Mouse (Mus musculus) embryonic stem cell, embryonic (primary cell): ENCODE measurements around the gene Bpnt1.

Experiments used
- CTCF ChIA-PET, 4 experiments: fragments of 300-600 bp in 2 of 4; fragments of 350-600 bp in 2 of 4; sonication (Branson Sonifier 250); formaldehyde crosslinking; loops; one replicate each; lab custom pipeline; 2022; ENCODE audit warnings: inconsistent platforms in 2 of 4; lab: Charles Lee
- POLR2A ChIA-PET, 4 experiments: fragments of 300-600 bp in 2 of 4; fragments of 350-600 bp in 2 of 4; sonication (Branson Sonifier 250); formaldehyde crosslinking; loops; one replicate each; lab custom pipeline; 2022; ENCODE audit warnings: antibody characterized with exemption in 4 of 4, inconsistent platforms in 1 of 4; lab: Charles Lee

The Bpnt1 gene

DNA sequence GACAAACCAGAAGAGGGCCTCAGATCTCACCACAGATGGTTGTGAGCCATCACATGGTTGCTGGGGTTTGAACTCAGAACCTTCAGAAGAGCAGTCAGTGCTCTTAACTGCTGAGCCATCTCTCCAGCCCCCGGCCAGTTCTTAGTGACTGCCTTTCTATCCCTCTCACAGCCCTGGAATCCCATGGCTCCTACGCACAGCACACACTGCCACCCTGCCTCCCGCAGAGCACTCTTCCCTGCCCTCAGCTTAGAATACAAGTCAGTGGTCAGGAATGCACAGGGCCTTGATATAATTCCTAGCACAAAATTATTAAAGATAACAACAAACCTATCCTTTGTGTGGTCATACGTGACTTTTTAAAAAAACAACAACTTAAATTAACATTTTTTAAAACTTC is 17.4 kb upstream of the Bpnt1 start:
- CTCF ChIA-PET: no interaction called here
- POLR2A ChIA-PET: interaction anchor here in 2 of 4 experiments (0.6 to 2.6 kb wide), 4 partner anchors 14 to 485 kb away, joined by 3 to 9 read pairs (median 4); partner anchors contain the start of gene Iars2 (in 1 of the 2)

DNA sequence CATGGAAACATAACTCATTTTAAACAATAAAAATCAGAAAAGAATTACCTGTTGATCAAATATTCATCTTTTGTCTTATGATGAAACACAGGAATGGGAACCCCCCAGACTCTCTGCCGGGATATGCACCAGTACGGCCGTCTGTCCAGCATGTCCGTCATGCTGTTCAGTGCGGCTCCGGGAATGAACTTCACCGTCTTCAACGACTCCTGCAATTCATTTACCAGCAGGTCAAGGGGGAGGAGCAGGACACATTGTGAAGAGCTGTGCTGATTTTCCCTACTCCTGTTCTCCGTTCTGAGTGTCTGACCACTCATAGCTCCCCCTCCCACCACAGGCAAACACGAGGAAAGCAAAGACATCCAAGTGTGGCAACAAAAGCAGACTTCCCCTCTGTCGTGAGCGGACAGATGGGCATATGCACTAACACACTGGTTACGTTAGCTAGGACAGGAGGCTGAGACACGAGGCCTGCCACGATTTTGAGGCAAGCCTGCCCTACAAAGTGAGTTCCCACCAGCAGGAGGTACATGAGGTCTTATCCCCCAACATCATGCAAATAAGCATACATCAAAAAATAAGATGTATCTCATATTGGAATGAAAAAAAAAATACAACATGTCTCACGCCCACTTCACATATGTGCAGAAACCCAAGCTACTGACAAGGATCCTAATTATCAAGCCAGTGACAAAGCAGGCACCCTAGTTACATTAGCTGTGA is 15.9 kb upstream of the Bpnt1 start:
- ChIA-PET POLR2A (interaction anchor here in 2 of 4 experiments (0.7 to 4.8 kb wide), 4 partner anchors 13 to 17 kb away, joined by 3 to 18 read pairs (median 10); partner anchors contain the start of gene Iars2 (in 2 of the 2)), CTCF (no interaction called here)

- POLR2A ChIA-PET: interaction anchor here in 3 of 4 experiments (0.6 to 4.6 kb wide), 19 partner anchors 9 to 503 kb away, joined by 3 to 29 read pairs (median 6); partner anchors contain the start of gene Slc30a10 (in 1 of the 3)
- CTCF ChIA-PET: interaction anchor here in 1 of 4 experiments (1.2 to 1.5 kb wide), 2 partner anchors 15 to 503 kb away, joined by 3 to 5 read pairs; no protein-coding TSS in a partner anchor
Observed at GRCm38 (mm10) chr1:185327754-185328345, 4.1 kb upstream of the Bpnt1 start.

GRCm38 (mm10) chr1:185328721-185329610 is 3.0 kb upstream of the Bpnt1 start, which contains the start of gene Iars2:
Gene Iars2, minus strand, starts transcription at chr1:185329396.
- POLR2A ChIA-PET: interaction anchor here in 3 of 4 experiments (0.6 to 4.6 kb wide), 81 partner anchors 9 to 1400 kb away, joined by 3 to 29 read pairs (median 4); partner anchors contain the start of genes Eprs (in 3 of the 3), Rab3gap2 (in 2 of the 3) and Slc30a10 (in 1 of the 3)
- CTCF ChIA-PET: interaction anchor here in 2 of 4 experiments (0.8 to 1.5 kb wide), 9 partner anchors 12 to 505 kb away, joined by 3 to 10 read pairs (median 3); partner anchors contain the start of gene Rab3gap2 (in 2 of the 2)

DNA sequence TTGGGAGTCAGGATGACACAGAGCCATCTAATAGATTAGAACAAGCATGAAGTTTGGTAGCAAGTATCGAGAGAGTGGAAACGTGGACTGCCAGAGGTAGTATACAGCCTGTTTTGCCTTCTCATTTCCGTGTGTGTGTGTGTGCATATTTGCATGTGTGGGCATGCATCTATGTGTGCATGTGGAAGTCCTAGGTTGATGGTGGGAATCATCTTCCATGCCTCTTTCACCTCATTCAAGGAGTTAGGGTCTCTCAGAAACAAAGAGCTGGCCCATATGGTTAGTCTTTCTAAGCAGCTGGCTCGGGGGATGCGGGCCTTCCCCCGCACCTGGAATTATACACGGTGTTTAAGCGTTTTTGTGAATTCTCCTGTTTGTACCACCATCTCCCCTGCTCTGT is 2.1 kb upstream of the Bpnt1 start:
- CTCF ChIA-PET: interaction anchor here in 2 of 4 experiments (0.8 to 1.4 kb wide), 7 partner anchors 11 to 506 kb away, joined by 3 to 10 read pairs (median 3); partner anchors contain the start of gene Rab3gap2 (in 2 of the 2)
- POLR2A ChIA-PET: interaction anchor here in 3 of 4 experiments (0.6 to 4.6 kb wide), 73 partner anchors 9 to 1399 kb away, joined by 3 to 29 read pairs (median 5); partner anchors contain the start of genes Eprs (in 3 of the 3), Rab3gap2 (in 2 of the 3) and Slc30a10 (in 1 of the 3)

GRCm38 (mm10) chr1:185331364-185331763 is 585 bp upstream of the Bpnt1 start:
- ChIA-PET POLR2A (interaction anchor here in 3 of 4 experiments (0.9 to 4.6 kb wide), 17 partner anchors 8 to 505 kb away, joined by 3 to 29 read pairs (median 4); partner anchors contain the start of gene Eprs (in 1 of the 3)), CTCF (interaction anchor here in 1 of 4 experiments (1.2 to 1.5 kb wide), 3 partner anchors 186 to 506 kb away, joined by 3 to 5 read pairs (median 3); no protein-coding TSS in a partner anchor)

DNA sequence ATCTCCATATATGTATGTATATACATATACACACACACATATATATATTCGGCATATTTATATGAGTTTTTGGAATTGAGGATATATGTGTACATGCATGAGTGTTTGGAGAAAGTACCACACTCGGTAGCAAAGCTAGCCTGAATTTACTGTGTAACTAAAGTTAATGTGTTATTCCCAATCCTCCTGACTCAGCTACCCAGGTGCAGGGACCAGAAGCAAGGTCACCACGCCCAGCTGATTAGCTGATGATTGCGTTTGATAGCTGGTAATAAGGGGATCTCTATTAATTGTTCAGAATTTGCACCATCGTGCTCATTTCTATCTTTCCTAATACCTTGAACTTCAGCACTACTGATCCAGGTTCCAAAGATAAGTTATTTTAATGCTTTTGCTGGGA is 1.7 kb downstream of the Bpnt1 start:
- ChIA-PET POLR2A (interaction anchor here in 2 of 4 experiments (0.9 to 1.9 kb wide), 3 partner anchors 11 to 497 kb away, joined by 3 to 5 read pairs (median 4); no protein-coding TSS in a partner anchor), CTCF (no interaction called here)

DNA sequence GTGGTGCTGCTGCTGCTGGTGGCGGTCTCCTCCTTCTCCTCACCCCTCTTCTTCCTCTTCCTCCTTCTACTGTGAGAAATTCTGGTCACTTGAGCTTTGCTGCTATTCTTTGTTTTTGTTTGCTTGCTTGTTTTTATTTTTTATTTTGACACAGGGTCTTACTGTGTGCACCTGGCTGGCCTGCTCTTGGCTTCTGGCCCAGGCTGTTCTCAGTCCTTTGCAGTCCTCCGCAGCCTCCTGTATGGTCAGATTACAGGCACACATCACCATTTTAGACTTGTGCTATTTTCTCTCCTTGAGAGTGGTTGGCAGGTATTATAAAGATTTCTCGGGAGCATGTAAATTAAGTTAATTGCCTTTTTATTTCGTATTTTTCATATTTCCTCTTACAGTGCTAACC is 2.2 kb downstream of the Bpnt1 start:
- ChIA-PET POLR2A (interaction anchor here in 2 of 4 experiments (0.6 to 1.6 kb wide), 3 partner anchors 11 to 1624 kb away, joined by 3 to 4 read pairs (median 3); no protein-coding TSS in a partner anchor), CTCF (no interaction called here)

DNA sequence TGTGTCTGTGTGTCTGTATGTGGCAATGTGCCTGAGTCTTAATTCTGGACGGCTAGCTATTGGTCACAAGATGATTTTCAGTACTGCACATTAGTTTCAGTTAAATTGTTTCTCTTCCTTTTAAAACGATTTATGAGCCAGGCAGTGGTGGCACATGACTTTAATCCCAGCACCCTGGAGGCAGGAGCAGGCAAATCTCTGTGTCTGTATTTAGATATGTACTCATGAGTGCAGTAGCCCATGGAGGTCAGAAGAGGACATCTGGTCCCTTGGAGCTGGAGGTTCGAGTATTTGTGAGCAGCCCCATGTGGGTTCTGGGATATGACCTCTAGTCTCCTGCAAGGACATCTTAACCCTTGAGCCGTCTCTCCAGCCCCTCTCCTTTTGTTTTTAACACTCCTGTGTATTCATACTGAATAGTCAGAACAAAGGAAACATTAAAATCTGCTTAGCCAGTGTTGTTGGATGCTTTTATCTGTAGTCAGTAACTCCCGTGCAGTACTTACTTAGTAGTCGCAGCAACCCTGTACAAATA is 3.3 kb downstream of the Bpnt1 start:
- CTCF ChIA-PET: interaction anchor here in 1 of 4 experiments (1.3 kb wide), 1 partner anchor 510 kb away, joined by 3 read pairs; no protein-coding TSS in a partner anchor

DNA sequence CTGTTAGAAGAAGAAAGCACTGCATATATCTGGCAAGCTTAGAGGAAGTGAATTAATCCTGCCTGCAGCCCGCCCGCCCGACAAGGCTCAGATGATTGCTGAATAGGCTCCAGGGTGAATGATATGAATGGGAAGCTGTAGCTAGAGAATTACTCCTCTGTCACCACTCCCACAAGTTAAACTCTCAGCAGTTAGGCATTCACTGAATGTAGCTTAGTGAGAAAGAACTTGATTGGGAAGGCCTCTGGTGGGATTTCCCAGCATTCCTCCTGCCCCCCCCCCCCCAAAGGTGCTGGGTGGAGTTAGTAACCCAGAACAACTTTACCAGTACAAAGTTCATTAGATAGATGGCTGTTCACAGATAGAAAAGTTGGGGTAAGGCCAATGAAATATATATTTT is 4.6 kb downstream of the Bpnt1 start:
- POLR2A ChIA-PET: interaction anchor here (0.6 to 2.0 kb wide), 16 partner anchors 9 to 364 kb away, joined by 3 to 7 read pairs (median 4); partner anchors contain the start of gene Rab3gap2 (in 1 of the 4)
- CTCF ChIA-PET: interaction anchor here in 2 of 4 experiments (0.6 to 1.4 kb wide), 3 partner anchors 10 to 47 kb away, joined by 3 to 8 read pairs (median 4); no protein-coding TSS in a partner anchor

More for the DNA sequence above, 3.3 kb downstream of the Bpnt1 start:
- POLR2A ChIA-PET: interaction anchor here in 3 of 4 experiments (0.6 to 1.6 kb wide), 8 partner anchors 10 to 177 kb away, joined by 3 to 7 read pairs (median 4); partner anchors contain the start of gene Rab3gap2 (in 1 of the 3)

DNA sequence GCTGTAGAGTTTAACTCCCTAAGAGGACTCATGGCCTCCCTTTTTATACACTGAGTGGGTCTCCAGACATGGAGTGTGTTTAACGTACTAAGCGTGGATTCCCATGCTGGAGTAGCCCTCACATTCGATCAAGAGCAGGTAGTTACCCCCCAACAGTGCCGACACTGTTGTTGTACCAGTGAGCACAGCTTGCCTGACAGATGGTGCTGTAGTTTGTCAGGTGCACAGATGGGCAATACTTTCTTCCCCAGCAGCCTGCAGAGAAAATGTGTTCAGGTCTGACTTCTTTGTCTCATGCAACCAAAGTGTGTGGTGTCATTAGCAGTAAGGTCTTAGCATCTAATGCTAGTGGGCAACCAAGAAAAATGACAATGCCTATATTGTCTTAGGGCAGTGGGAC is 10.5 kb downstream of the Bpnt1 start:
- POLR2A ChIA-PET: interaction anchor here in 2 of 4 experiments (0.6 to 4.1 kb wide), 6 partner anchors 9 to 40 kb away, joined by 3 to 22 read pairs (median 6); partner anchors contain the start of genes Bpnt1 (in 1 of the 2), Eprs (in 1 of the 2) and Iars2 (in 1 of the 2)
- CTCF ChIA-PET: interaction anchor here in 1 of 4 experiments (1.4 kb wide), 1 partner anchor 14 kb away, joined by 3 read pairs; the partner anchor contains the start of gene Iars2

GRCm38 (mm10) chr1:185343422-185343821 is 11.5 kb downstream of the Bpnt1 start:
- CTCF ChIA-PET: interaction anchor here in 1 of 4 experiments (0.6 to 1.4 kb wide), 8 partner anchors 12 to 527 kb away, joined by 3 to 6 read pairs (median 3); partner anchors contain the start of gene Iars2
- POLR2A ChIA-PET: interaction anchor here in 3 of 4 experiments (0.5 to 4.1 kb wide), 7 partner anchors 8 to 37 kb away, joined by 3 to 22 read pairs (median 5); partner anchors contain the start of genes Bpnt1 (in 2 of the 3), Eprs (in 1 of the 3) and Iars2 (in 1 of the 3)

GRCm38 (mm10) chr1:185346188-185346587 is 14.2 kb downstream of the Bpnt1 start:
- CTCF ChIA-PET: interaction anchor here (0.6 to 1.4 kb wide), 11 partner anchors 8 to 841 kb away, joined by 3 to 8 read pairs (median 3); partner anchors contain the start of gene Bpnt1 (in 1 of the 4)
- POLR2A ChIA-PET: interaction anchor here (0.5 to 4.1 kb wide), 16 partner anchors 9 to 141 kb away, joined by 3 to 22 read pairs (median 4); partner anchors contain the start of genes Eprs (in 2 of the 4), Bpnt1 (in 1 of the 4) and Iars2 (in 1 of the 4)

- CTCF ChIA-PET: interaction anchor here in 1 of 4 experiments (0.6 kb wide), 1 partner anchor 11 kb away, joined by 3 read pairs; no protein-coding TSS in a partner anchor
- POLR2A ChIA-PET: interaction anchor here in 3 of 4 experiments (0.6 to 3.4 kb wide), 10 partner anchors 12 to 45 kb away, joined by 3 to 23 read pairs (median 4); partner anchors contain the start of genes Iars2 (in 2 of the 3), Bpnt1 (in 1 of the 3) and Eprs (in 1 of the 3)
Observed at GRCm38 (mm10) chr1:185349741-185350140, 17.8 kb downstream of the Bpnt1 start.

DNA sequence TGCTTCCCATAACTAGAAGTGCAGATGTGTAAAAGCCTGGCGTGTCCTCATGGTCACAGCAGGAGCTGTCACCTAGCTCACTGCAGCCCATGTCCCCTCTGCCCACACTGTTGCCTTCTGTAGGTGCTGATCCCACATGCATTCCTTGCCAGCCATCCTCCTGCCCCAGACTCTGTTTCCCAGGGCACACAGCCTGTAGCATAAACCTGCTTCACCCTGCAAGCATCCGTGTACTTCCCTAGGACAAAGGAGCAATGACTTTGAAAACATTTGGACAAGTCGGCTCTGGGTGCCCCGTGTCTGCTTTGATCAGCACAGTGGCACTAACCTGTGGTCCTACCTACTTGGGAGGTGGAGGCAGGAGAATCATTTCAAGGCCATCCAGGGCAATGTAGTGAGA is 18.7 kb downstream of the Bpnt1 start:
- ChIA-PET CTCF (interaction anchor here in 1 of 4 experiments (0.7 kb wide), 1 partner anchor 196 kb away, joined by 3 read pairs; no protein-coding TSS in a partner anchor), POLR2A (interaction anchor here in 3 of 4 experiments (0.5 to 3.4 kb wide), 12 partner anchors 8 to 528 kb away, joined by 3 to 23 read pairs (median 4); partner anchors contain the start of genes Iars2 (in 2 of the 3) and Eprs (in 1 of the 3))
